Mouse (Mus musculus): ENCODE results near the gene Crb3. TPM values are rescaled to one million over a fixed set of nuclear protein-coding genes. Genes with fewer than 3 reads are reported as not detected.

Gene Crb3
- polyA plus RNA-seq, 1 experiment from 2014 or later = 1.9 TPM

DNA sequence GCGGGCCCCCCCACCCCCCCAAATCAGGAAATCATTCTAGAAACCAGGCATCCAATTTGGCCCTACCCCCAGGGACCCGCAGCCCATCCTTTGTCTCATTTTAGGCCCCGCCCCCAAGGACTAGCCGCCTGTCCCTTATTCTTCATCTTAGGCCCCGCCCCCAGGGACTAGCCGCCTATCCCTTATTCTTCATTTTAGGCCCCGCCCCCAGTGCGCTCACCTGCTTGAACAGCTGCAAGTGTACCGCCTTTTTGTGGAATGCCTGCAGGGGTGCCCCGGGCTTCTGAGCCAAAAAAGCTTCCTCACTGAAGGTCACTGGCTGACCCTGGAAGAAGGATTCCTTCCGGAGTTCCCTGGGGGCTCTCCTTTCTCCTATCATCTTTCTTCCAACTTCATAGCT is 11.8 kb downstream of the Crb3 start:
- no peak overlapping the region for H3K27ac ChIP-seq
- peaks cover 63% of the 10 kb centered on the region for H3K27me3 ChIP-seq (ENCODE audit: low read depth, poor library complexity, severe bottlenecking)
- 5% methylated on average over 11 of the region's 11 CpGs for WGBS
- peak; percentile 42 for DNase-seq (ENCODE audit: low spot score)
- H3K9me3 ChIP-seq (replicated peaks) = no peaks in the 10 kb centered on the region
- H3K4me3 ChIP-seq = no peak overlapping the region
- no peaks in the 10 kb centered on the region for H3K36me3 ChIP-seq
- peaks cover 7% of the 10 kb centered on the region for H3K4me1 ChIP-seq

DNA sequence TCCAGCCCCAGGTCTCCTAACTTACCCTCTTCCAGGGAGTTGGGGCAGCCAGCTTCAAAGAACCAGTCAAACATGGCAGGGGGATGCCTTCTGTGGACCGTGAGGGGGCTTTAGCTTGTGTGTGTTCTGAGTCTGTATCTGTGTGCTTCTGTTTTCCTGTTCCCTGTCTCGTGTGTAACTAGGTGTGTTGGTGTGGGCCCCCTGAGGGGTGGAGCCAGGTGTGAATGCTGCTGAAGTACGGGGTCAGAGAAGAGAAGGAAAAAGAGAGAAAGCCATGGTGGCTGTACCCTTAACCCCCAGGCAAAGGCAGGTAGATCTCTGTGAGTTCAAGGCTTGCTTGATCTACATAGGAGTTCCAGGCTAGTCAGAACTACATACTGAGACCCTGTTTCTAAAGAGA is 18.0 kb downstream of the Crb3 start:
- H3K36me3 ChIP-seq = no peaks in the 10 kb centered on the region
- peaks cover 6% of the 10 kb centered on the region for H3K4me1 ChIP-seq
- DNase-seq (ENCODE audit: low spot score) = no peak
- peaks cover 16% of the 10 kb centered on the region for H3K27me3 ChIP-seq (ENCODE audit: low read depth, poor library complexity, severe bottlenecking)
- no peak overlapping the region for H3K27ac ChIP-seq
- H3K9me3 ChIP-seq (replicated peaks) = no peaks in the 10 kb centered on the region
- no peak overlapping the region for H3K4me3 ChIP-seq
- 47% methylated on average over 3 of the region's 3 CpGs for whole genome bisulfite sequencing

DNA sequence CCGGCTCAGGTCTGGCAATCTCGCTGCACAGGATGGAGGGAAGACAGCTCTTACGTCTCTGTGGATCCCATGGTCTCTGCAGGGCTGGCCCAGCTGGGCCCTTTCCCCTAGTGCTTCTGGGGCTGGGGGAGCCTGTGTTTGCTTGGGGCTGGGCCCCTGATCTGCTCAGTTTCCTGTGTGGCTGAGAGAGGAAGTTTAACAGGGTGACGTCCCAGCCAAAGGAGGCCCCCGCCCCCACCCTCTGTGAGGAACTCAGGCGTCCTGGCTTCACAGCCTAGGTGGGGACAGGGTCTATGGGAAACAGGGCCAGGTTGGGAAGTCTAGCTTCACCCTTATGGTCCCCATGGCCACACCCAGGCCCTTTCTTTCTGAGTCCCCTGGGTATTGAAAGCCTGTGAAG is 19.4 kb downstream of the Crb3 start, which contains the start of gene Dennd1c:
TSS of gene Dennd1c (minus strand) at position 179 of the 400 bp plus-strand sequence.
- 52% methylated on average over 6 of the region's 6 CpGs for WGBS

DNA sequence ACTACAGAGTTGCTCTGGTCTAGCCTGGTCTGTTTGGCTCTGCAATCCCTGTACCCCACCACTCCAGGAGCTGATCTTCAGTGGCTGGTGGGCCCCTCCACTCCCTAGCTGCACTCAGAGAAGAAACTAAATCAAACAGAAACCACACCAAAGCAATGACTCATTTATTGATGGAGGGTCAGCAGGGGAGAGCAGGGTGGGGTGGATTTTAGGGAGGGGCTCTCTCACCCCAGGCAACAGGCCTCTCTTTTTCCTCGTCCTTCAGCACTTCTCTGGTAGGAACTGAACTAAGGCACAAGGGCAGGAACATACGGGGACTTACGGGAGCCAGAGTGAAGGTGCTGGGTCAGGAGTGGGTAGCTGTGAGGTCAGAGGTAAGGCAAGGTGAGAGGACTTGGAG is 21.0 kb downstream of the Crb3 start:
- Histone ChIP-seq H3K36me3 (no peaks in the 10 kb centered on the region), H3K27me3 (ENCODE audit: low read depth, poor library complexity, severe bottlenecking) (no peaks in the 10 kb centered on the region), H3K4me3 (no peak overlapping the region), H3K9me3 (replicated peaks) (no peaks in the 10 kb centered on the region), H3K27ac (no peak overlapping the region), H3K4me1 (peaks cover 6% of the 10 kb centered on the region)
- no peak for DNase-seq (ENCODE audit: low spot score)
- 74% methylated on average over 3 of the region's 3 CpGs for WGBS

More for the DNA sequence above, 19.4 kb downstream of the Crb3 start, which contains the start of gene Dennd1c:
- no peak within 1 kb of the TSS for H3K4me3 ChIP-seq
- no peak within 1 kb of the TSS for H3K27ac ChIP-seq
- 0 out of 2 replicates have a peak, but pooled peaks cover 8% of the 10 kb centered on the region for H3K27me3 ChIP-seq (ENCODE audit: low read depth, poor library complexity, severe bottlenecking)
- DNase-seq (ENCODE audit: low spot score) = no peak
- no peaks in the 10 kb centered on the region for H3K36me3 ChIP-seq
- H3K9me3 ChIP-seq (replicated peaks) = no peaks in the 10 kb centered on the region
- H3K4me1 ChIP-seq = peaks cover 6% of the 10 kb centered on the region

DNA sequence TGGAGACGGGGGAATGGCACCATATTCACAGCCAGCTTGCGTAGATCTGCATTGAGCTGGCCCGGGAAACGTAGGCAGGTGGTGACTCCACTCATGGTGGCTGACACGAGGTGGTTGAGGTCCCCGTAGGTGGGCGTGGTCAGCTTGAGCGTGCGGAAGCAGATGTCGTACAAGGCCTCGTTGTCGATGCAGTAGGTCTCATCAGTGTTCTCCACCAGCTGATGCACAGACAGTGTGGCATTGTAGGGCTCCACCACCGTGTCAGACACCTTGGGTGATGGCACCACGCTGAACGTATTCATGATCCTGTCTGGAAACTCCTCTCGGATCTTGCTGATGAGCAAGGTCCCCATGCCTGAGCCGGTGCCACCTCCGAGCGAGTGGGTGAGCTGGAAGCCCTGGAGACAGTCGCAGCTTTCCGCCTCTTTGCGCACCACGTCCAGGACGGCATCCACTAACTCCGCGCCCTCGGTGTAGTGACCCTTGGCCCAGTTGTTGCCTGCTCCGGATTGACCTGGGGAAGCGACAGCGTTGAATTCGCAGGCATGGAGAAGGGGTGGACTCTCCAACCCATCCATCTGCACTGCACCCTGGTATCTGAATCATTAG is 22.4 kb downstream of the Crb3 start:
- Histone ChIP-seq H3K9me3 (replicated peaks) (no peaks in the 10 kb centered on the region), H3K36me3 (no peaks in the 10 kb centered on the region), H3K4me1 (peaks cover 6% of the 10 kb centered on the region), H3K27me3 (ENCODE audit: low read depth, poor library complexity, severe bottlenecking) (peaks cover 8% of the 10 kb centered on the region), H3K27ac (no peak overlapping the region), H3K4me3 (no peak overlapping the region)
- WGBS = 93% methylated on average over 31 of the region's 31 CpGs
- no peak for DNase-seq (ENCODE audit: low spot score)

DNA sequence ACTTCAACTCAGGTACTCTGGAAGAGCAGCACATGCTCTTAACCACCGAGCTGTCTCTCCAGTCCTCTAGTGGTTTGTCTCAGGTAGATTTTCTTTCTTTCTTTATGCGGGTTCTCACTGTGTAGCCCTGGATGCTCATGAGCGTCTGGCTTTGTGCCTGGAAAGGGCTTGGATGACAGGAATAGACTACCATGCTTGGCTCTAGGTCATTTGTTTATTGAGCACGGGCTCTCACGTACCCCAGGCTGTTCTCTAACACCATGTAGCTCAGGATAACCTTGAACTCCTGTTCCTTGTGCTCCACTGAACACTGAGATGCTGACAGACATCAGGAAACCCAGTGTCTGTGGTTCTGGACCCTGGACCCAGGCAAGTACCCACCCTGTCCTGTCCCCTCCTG is 23.6 kb downstream of the Crb3 start:
- Histone ChIP-seq H3K27ac (no peak overlapping the region), H3K4me1 (peaks cover 13% of the 10 kb centered on the region), H3K9me3 (replicated peaks) (no peaks in the 10 kb centered on the region), H3K27me3 (ENCODE audit: low read depth, poor library complexity, severe bottlenecking) (peaks cover 20% of the 10 kb centered on the region), H3K4me3 (no peak overlapping the region), H3K36me3 (no peaks in the 10 kb centered on the region)
- WGBS = 91% methylated on average over 5 of the region's 5 CpGs
- no peak for DNase-seq (ENCODE audit: low spot score)

DNA sequence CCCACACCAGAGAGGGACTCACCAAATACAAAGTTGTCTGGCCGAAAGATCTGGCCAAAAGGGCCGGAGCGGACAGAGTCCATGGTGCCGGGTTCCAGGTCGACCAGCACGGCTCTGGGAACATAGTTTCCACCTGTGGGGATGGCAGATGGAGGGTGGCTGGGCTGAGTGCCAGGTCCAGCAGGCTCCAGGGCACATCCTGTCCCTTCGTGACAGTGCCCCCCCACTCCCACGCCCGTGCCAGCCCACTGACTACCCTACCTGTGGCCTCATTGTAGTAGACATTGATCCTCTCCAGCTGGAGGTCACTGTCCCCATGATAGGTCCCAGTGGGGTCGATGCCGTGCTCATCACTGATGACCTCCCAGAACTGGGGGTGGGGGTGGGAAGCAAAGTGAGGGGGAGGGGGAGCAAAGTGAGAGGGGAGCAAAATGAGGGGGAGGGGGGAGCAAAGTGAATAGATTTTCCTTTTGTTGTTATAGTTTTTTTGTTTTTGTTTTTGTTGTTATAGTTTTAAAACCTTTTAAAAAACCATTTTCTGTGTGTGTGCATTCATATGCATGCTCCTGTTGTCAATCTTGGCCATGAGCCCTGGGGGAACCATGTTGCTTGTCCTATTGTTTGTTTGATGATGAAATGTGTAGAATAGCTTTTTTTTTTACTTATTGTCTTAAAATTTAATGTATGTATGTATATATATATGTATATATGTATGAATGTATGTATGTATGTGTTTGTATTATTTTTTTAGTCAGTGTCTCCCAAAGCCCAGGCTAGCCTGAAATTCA is 27.3 kb downstream of the Crb3 start:
- H3K4me3 ChIP-seq = no peak overlapping the region

DNA sequence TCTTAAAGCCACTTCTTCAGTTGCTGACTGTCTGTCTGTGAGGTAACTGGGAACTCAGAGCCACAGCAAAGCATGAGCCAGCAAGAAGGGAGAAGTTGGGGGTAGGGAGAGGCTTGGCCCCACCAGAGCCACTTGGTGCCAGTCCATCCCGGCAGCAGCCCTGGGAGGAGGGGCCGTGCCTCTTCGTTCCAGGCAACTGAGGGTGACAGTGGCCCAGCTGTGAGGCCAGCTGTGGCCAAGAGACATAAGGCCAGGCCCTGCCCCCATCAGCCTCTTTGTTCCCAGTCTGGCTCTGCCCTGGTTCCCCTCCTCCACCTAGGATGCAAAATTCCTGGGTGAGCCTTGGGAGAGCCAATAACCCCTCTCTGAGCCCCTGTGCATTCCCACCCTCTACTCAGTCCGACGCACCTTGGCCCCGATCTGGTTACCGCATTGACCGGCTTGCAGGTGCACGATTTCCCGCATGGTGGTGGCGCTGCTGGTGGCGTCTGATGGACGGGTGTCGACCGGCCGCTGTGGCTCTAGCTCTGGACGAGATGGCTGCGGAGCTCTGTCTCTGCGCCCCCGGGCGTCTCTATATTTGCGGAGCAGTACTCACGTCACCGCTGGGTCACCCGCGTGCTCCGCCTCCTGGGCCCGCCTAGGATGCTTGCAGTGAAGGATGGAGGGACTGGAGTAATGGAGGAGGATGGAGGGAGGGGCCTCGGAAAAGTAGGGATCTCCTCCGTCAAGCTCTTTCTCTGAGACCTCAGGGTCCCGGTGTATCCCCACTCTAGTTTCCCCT is 28.3 kb downstream of the Crb3 start, which contains the start of gene Tubb4a:
TSS of gene Tubb4a (minus strand) at position 734 of the 784 bp plus-strand sequence.
- Histone ChIP-seq H3K27ac (peak within 1 kb of the TSS; percentile 65; the same call in 1 of the 2 replicates), H3K4me3 (peak within 1 kb of the TSS; percentile 46), H3K27me3 (ENCODE audit: low read depth, poor library complexity, severe bottlenecking) (peaks cover 41% of the 10 kb centered on the region), H3K4me1 (peaks cover 9% of the 10 kb centered on the region), H3K9me3 (replicated peaks) (no peaks in the 10 kb centered on the region), H3K36me3 (no peaks in the 10 kb centered on the region)
- under 1% methylated on average over 31 of the region's 31 CpGs for WGBS
- peak; percentile 42 for DNase-seq (ENCODE audit: low spot score)

More for the DNA sequence above, 27.3 kb downstream of the Crb3 start:
- H3K27ac ChIP-seq = no peak overlapping the region
- no peaks in the 10 kb centered on the region for H3K9me3 ChIP-seq (replicated peaks)
- WGBS = 87% methylated on average over 11 of the region's 11 CpGs
- H3K36me3 ChIP-seq = no peaks in the 10 kb centered on the region
- peaks cover 41% of the 10 kb centered on the region for H3K27me3 ChIP-seq (ENCODE audit: low read depth, poor library complexity, severe bottlenecking)
- DNase-seq (ENCODE audit: low spot score) = no peak
- H3K4me1 ChIP-seq = peaks cover 9% of the 10 kb centered on the region

DNA sequence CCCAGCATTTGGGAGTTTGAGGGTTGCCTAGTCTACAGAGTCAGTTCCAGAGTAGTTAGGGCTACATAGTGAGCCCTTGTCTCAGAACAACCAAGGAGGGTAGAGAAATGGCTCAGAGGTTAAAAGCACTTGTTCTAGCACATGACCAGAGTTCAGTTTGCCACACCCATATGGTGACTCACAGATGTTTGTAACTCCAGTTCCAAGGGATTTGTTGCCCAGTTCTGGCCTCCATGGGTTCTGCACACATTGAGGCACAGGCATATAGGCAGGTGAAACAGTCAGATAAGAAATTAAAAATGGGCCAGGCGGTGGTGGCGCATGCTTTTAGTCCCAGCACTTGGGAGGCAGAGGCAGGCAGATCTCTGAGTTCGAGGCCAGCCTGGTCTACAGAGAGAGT is 35.3 kb downstream of the Crb3 start:
- no peak overlapping the region for H3K4me3 ChIP-seq
- 94% methylated on average over 3 of the region's 3 CpGs for WGBS
- DNase-seq (ENCODE audit: low spot score) = no peak
- H3K36me3 ChIP-seq = no peaks in the 10 kb centered on the region
- H3K9me3 ChIP-seq (replicated peaks) = no peaks in the 10 kb centered on the region
- no peak overlapping the region for H3K27ac ChIP-seq
- peaks cover 12% of the 10 kb centered on the region for H3K4me1 ChIP-seq
- peaks cover 19% of the 10 kb centered on the region for H3K27me3 ChIP-seq (ENCODE audit: low read depth, poor library complexity, severe bottlenecking)

DNA sequence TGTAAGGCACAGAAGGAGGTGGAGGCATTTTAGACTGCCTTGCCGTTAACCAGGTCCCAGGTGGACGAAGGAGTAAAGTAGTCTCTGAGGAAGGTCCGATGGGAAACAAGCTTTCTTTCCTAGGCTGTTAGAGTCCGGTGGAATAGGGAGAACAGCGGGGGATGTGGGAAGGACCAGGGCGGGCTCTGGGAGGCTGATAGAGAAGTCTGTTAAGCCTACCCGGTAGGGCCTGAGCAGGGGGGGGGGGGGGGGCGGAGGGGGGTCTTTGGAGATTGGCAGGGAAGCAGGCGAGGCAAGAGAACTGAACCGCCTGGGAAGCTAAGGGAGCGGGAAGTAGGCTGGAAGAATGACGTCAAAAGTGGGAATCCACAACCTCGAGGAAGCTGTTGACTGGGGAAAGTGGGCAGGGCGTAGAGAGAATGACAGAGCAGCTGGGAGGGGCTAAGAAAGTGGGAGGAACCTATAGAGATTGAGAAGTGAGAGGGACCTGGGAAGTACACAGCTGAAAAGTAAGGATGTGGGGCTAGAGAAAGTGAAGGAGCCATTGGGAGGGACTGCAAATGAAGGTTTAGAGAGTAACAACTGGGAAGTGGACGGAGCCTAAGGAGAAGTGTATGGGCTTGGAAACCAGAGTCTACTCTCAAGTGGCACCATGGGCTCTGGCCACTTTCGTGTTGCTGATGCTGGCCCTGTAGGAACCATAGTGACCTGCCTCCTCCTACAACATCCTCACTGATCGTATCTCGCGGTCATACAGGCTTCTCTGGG is 37.1 kb downstream of the Crb3 start:
- Histone ChIP-seq H3K36me3 (no peaks in the 10 kb centered on the region), H3K27me3 (ENCODE audit: low read depth, poor library complexity, severe bottlenecking) (peaks cover 14% of the 10 kb centered on the region), H3K9me3 (replicated peaks) (no peaks in the 10 kb centered on the region), H3K4me3 (peak overlapping the region; percentile 33), H3K27ac (no peak overlapping the region), H3K4me1 (peaks cover 12% of the 10 kb centered on the region)
- peak; percentile 45 for DNase-seq (ENCODE audit: low spot score)
- WGBS = 2% methylated on average over 18 of the region's 19 CpGs

DNA sequence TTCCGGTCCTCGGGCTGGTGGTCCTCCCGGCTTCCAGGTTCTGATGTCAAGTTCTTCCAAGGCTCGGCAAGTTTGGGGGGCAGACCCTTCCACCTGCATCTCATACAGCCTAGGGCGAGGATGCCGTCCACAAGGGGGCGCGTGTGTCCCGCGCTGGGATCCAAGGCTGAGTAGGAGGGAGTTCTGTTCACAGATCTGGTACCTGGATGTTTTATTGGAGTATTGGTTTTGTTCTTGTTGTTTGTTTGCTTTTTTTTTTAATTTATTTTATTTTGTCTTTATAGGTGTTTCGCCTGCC is 37.7 kb downstream of the Crb3 start:
- Histone ChIP-seq H3K27me3 (ENCODE audit: low read depth, poor library complexity, severe bottlenecking) (peaks cover 14% of the 10 kb centered on the region), H3K4me3 (peak overlapping the region; percentile 33)
- WGBS = 2% methylated on average over 11 of the region's 11 CpGs

DNA sequence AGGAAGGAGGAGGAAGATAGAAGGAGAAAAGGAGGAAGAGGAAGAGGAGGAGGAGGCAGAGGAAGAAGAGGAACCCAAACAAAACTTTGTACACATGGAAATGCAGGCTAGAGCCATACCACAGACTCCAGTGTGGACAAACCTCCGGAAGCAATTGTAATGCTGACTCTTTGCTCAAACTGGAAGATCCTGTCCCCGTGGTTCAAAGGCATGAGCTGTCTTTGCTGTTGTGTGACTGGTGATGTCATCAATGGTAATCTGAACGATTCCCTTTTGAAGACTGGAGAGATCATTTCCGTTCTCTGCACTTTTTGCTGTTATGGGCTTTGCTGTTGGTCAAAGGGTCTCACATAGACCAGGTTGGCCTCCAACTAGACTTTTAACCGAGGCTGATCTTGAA is 39.4 kb downstream of the Crb3 start:
- H3K9me3 ChIP-seq (replicated peaks) = no peaks in the 10 kb centered on the region
- H3K27ac ChIP-seq = no peak overlapping the region
- DNase-seq (ENCODE audit: low spot score) = no peak
- H3K4me1 ChIP-seq = peaks cover 12% of the 10 kb centered on the region
- no peaks in the 10 kb centered on the region for H3K36me3 ChIP-seq
- H3K4me3 ChIP-seq = no peak overlapping the region
- 90% methylated on average over 5 of the region's 5 CpGs for WGBS
- peaks cover 14% of the 10 kb centered on the region for H3K27me3 ChIP-seq (ENCODE audit: low read depth, poor library complexity, severe bottlenecking)

More for the DNA sequence above, 37.7 kb downstream of the Crb3 start:
- Histone ChIP-seq H3K4me1 (peaks cover 12% of the 10 kb centered on the region), H3K27ac (no peak overlapping the region), H3K36me3 (no peaks in the 10 kb centered on the region), H3K9me3 (replicated peaks) (no peaks in the 10 kb centered on the region)
- DNase-seq (ENCODE audit: low spot score) = peak; percentile 90
